Mouse (Mus musculus): ENCODE results near the gene Brat1.
"Not testable (repeated sequence)": the region's sequence is repeated elsewhere in the genome, so short reads cannot be mapped to it uniquely, and the experiment has no call there.

Brat1 gene

GRCm38 (mm10) chr5:140704378-140705251 is at the start of gene Brat1:
Gene Brat1 (plus strand): TSS chr5:140705011.
- peak; percentile 99 for DNase-seq (ENCODE audit: low read depth, low spot score)

- DNase-seq (ENCODE audit: low read depth, low spot score), result no peak
Measured at GRCm38 (mm10) chr5:140659607-140660272, 45.1 kb upstream of the Brat1 start.

DNA sequence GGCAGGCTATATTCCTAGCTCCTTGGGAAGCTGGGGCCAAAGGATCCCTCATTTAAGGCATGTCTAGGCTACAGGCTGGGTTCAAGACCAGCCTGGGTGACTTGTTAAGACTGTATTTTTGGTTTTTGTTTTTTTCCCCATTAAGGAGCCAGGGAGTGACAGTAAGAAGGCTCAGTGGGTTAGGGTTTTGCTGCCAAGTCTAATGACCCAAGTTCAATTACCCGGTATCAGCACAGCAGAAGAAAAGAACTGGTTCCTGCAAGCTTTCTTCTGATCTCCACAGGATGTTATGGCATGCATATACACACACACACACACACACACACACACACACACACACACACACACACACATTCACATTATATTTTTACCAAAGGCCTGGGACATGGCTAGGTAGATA is 44.4 kb upstream of the Brat1 start:
- no peak for DNase-seq (ENCODE audit: low read depth, low spot score)

GRCm38 (mm10) chr5:140661427-140661826 is 43.4 kb upstream of the Brat1 start:
- no peak for DNase-seq (ENCODE audit: low read depth, low spot score)

DNA sequence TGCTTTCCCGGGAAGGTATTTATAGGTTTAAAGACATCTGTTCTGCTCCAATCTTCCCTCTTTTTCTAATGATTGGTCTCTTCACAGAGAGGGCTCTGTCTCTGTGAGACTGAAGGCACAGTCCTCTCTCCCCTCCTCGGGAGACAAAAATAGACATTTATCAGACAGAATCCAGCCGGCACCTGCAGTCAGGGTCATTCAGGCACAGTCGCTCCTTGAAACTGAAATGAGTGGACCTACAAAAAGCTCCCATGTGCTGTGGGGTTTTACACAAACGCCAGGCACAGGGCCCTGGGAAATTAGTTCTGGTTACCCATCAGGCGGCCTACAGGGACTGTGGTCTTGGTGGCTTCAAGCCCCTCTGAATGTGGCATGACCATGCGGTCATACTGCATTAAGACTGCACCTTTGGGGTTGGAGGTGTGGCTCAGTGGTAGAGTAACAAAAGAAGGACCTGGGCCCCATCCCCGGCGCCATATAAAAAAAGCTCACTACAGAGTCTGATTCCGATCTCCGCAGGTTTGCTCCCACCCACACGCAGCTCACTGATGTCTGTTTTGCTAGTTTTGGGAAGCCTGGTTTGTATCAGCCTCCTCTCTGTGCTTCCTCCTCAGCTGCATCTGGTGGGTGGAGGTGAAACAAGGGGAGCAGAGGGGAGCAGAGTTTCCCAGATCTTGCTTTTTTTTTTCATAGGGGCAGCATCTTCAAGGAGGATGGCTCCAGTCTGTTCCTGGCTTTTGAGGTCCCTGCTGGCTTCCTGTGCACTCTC is 42.8 kb upstream of the Brat1 start:
- DNase-seq (ENCODE audit: low read depth, low spot score), result no peak

DNA sequence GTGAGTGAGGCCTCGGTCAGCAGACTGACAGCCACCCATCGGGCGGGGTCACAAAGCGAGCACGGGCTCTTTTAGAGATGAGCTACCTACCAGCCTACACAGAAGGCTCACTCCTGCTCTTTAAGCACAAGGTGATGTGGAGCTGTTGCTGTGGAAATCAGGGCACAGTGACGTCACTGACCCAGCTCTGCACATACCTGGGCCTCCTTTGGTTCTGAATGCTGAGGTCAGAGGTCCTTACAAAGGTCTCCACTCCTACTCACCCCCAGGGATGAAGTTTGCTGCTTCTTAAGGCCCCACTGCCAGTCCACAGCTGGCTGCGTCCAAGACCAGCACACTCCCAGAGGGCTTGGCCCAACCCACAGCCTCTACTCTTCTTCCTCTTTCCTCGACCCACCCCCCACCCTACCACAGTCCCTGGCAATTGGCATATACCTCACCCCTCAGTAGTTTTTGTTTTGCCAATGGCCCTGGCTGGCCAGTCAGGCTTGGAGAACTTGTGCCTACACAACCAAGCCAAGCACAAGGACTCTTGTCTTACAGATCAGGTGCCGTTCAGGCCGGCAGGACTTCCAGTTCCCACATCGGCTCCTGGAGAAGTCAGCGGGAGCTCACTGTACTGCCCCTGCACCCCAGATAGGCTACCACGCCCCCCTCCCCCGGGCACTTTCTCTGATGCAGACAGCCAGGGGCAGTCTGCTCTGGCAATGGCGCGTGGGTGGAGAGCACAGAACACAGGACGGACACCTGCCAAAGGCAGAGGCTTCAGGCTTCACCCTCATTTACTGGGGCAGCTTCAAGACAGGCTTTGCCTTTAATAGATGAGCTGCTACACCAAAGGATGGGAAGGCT is 41.8 kb upstream of the Brat1 start:
- no peak for DNase-seq (ENCODE audit: low read depth, low spot score)

- no peak for DNase-seq (ENCODE audit: low read depth, low spot score)
Measured at GRCm38 (mm10) chr5:140663621-140664180, 41.1 kb upstream of the Brat1 start.

GRCm38 (mm10) chr5:140672115-140672514 is 32.7 kb upstream of the Brat1 start:
- DNase-seq (ENCODE audit: low read depth, low spot score), result no peak

GRCm38 (mm10) chr5:140672603-140673002 is 32.2 kb upstream of the Brat1 start:
- DNase-seq (ENCODE audit: low read depth, low spot score), result not testable (repeated sequence)

DNA sequence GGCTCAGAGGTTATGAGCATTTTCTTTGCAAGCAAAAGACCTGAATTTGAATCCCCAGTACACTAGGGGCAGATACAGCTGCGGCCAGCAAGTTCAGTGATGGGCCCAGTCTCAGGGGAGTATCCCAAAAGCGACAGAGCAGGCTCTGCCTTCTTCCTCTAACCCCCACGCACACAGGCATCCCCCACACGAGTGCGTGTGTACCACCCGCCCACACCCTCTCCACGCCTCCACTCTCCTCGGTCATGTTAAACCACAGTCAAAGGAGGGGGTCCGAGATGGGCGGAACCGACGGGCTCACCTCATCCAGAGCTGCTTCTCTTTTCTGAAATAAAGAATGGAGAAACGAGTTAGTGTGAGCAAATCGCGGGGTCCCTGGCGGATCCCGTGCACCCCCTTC is 30.8 kb upstream of the Brat1 start:
- DNase-seq (ENCODE audit: low read depth, low spot score), result no peak

GRCm38 (mm10) chr5:140675079-140675478 is 29.7 kb upstream of the Brat1 start:
- DNase-seq (ENCODE audit: low read depth, low spot score), result no peak

DNA sequence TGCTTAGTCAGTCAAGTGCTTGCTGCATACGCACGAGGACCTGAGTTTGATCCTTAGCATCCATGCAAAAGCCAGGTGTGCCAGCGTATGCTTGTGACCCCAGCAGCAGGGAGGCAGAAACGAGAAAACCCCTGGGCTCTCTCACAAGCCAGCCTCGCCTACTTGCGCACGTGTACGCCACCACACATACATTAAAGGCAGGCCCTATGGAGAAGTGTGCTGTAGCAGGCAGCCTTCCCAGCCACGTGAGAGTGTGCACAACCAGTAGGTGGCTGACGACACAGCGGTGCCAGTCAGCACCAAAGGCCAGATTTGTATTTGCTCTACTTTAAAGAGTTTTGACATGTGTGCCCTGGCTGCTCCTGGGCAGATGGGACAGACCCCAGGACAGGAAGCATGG is 29.2 kb upstream of the Brat1 start:
- DNase-seq (ENCODE audit: low read depth, low spot score), result no peak

DNA sequence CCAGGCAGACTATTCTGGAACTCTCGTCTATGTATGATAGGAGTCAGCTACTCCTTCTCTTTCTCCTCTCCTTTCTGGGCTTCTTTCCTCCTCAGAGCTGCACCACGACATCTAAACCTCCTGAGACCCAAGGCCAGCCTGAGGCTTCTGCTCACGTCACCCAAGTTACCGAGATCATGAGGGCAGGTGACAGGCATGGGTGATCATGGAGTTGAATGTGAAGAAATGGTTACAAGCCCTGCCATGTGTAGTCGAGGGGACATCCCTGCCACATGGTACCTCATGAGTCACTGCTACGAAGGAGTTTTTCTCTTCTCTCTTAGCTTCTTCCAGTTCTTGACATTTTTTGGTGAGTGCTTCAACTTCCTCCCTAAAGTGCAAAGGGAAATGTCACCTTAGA is 27.7 kb upstream of the Brat1 start:
- no peak for DNase-seq (ENCODE audit: low read depth, low spot score)

DNA sequence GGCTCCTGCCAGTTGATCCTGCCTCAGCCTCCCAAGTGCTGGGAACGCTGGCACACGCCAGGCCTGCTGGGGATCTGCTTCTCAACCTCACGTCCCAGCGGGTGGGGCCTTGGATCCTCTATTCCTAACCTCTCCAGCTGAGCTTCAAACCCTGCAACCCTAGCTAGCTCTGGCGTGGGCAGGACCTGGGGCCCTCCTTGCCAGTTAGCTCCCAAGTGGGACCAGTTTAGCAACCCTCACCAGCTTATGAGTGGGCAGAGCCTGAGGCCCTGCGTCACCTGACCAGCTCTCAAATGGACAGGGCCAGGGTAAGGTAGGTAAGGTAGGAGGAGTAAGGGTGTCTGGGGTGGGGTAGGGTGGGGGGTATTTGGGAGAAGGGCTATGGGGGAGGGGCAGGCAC is 24.8 kb upstream of the Brat1 start:
- no peak for DNase-seq (ENCODE audit: low read depth, low spot score)

- no peak for DNase-seq (ENCODE audit: low read depth, low spot score)
Measured at GRCm38 (mm10) chr5:140680950-140681349, 23.9 kb upstream of the Brat1 start.

DNA sequence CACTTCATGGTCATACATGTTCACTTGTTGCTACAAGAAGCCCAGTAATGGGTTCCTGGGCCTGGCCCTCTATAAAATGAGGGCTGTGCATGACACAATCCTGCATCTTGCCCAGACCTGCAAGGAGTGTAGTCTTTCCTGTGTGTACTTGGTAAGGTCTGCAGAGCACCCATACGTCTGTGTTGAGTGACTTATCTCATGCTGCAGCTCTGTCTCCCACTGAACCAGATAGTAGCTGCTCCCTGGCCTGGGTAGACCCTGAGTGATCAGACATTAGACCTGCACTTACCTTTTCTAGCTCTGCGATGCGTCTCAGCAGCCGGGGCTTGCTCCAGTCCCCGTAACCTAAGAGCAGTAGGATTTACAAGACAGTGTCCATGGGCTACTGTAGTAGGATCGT is 22.7 kb upstream of the Brat1 start:
- DNase-seq (ENCODE audit: low read depth, low spot score), result no peak

DNA sequence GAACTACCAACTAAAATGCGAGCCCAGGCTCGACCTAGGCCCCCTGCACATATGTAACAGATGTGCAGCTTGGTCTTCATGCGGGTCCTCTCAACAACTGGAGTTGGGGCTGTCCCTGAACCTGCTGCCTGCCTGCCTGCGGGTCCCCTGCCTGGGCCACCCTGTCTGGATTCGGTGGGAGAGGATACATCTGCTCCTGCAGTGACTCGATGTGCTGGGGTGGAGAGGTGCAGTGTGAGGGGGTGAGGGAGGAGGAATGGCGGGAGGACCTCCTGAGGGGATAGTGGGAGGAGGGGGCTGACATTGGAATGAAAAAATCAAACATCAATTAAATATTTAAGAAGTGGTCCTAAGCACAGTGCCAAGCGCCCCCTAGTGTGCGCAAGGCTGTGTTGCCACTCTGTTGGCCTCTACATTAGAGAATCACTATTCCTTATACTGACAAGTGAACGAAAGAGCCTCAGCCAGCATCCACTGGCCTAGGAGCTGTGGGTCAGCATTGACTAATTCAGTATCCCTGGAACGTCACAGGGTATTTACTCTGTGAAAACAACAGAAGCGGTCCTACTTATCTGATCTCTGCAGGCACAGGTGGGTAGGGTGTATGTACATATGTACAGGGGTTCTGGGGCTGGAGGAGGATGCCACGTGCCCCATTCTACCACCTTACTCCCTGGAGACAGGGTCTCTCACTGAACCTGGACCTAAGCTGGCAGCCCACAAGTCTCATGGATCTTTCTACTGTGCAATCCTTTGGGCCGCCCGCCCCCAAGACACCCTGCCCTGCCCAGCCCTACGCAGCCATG is 20.3 kb upstream of the Brat1 start:
- no peak for DNase-seq (ENCODE audit: low read depth, low spot score)

- no peak for DNase-seq (ENCODE audit: low read depth, low spot score)
Measured at GRCm38 (mm10) chr5:140688434-140688833, 16.4 kb upstream of the Brat1 start.

DNA sequence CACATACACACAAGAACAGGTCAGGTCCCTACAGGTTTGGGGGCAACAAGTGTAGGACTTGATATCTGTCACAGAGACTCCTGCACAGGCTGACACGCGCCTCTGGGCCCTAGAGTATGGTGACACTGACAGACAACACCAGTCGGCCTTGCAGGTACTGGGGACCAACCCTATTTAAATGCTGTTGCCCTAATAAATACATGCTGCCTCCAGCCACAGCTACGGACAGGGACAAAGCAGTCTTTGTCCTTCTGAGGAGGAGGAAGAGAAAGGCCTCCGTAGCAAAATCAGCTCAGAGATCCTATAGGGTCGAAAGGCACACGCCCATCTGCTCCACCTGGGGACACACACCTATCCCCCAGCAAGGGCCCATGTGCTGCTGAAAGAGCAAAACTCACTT is 8.8 kb upstream of the Brat1 start:
- no peak for DNase-seq (ENCODE audit: low read depth, low spot score)

GRCm38 (mm10) chr5:140699776-140700175 is 5.0 kb upstream of the Brat1 start:
- DNase-seq (ENCODE audit: low read depth, low spot score), result no peak
